Mouse (Mus musculus) small intestine, adult 2 months (tissue): ENCODE data around the gene Spout1.

Source experiments
- CTCF ChIP-seq: fragments of 200-500 bp; IDR thresholded peaks from 2 replicates; pipeline ENCODE4 v1.5.1; 2012; ENCODE audit warnings: low read depth, mild to moderate bottlenecking, control low read depth, inconsistent platforms, low read length, moderate library complexity, mixed read lengths; ENCODE audit not compliant: insufficient replicate concordance, insufficient read length; ENCODE audit errors: extremely low read depth
- POLR2A ChIP-seq: fragments of 200-500 bp; IDR thresholded peaks from 2 replicates; pipeline ENCODE4 v1.6.1; 2012; ENCODE audit warnings: low read depth, mild to moderate bottlenecking, control low read depth, inconsistent platforms, low read length, moderate library complexity

GRCm38 (mm10) chr2:30214745-30215144 is 36.5 kb upstream of the Spout1 start:
- TF ChIP-seq CTCF (no peak), POLR2A (no peak)
